Mouse (Mus musculus): ENCODE results near the gene Slco2a1. TPM values are rescaled to one million over a fixed set of nuclear protein-coding genes. Genes with fewer than 3 reads are reported as not detected.

The Slco2a1 gene
- total RNA-seq, 4 experiments from 2014 or later: 0.72 to 0.98 (median 0.85) TPM

DNA sequence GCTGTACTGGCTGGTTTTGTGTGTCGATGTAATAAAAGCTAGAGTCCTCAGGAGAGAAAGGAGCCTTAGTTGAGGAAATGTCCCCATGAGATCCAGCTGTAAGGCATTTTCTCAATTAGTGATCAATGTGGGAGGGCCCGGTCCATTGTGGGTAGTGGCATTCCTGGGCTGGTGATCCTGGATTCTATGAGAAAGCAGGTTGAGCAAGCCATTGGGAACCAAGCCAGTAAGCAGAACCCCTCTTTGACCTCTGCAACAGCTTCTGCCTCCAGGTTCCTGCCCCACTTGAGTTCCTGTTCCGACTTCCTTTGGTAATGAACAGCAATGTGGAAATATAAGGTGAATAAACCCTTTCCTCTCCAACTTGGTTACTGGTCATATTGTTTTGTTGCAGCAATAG is 6.1 kb upstream of the Slco2a1 start:
- no peak for DNase-seq (ENCODE audit: low spot score in 2 of 2)

DNA sequence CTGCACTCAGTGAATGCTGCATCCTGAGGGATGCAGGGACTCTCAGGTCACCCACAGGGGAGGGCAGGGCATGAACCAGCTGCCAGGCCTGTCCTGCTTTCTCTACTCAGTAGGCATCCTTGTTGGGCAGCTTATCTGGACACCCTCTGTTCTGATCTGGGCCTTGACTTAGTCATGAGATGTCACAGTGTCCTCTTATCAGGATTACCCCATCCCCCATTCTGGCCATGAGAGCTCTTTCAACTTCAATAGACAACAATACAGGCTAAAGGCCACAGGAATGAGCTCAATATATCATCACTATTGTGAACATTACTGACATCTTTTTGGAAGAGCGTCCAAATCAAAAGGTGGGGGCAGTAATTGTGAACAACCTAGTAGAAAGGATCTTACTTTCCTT is 3.4 kb upstream of the Slco2a1 start:
- DNase-seq (ENCODE audit: low spot score in 2 of 2): no peak

DNA sequence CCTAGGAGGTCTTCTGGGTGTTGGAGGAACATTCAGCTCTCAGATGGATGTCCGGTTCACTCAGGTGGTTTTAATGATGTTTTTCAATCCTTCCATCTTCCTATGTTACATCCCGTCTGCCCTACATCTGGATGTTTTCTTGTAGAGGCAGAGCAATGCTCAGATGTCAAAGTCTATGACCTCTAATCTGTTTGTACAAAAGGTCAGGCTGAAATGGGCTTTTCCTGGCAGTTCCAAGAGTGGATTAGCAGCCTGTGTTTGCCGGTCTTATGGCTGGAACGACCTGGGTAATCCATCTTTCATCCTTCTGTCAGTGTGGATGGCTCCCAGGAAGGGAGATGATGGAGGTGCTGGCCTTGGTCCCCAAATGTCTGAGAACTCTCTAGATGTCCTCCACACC is 2.6 kb upstream of the Slco2a1 start:
- no peak for DNase-seq (ENCODE audit: low spot score in 2 of 2)

DNA sequence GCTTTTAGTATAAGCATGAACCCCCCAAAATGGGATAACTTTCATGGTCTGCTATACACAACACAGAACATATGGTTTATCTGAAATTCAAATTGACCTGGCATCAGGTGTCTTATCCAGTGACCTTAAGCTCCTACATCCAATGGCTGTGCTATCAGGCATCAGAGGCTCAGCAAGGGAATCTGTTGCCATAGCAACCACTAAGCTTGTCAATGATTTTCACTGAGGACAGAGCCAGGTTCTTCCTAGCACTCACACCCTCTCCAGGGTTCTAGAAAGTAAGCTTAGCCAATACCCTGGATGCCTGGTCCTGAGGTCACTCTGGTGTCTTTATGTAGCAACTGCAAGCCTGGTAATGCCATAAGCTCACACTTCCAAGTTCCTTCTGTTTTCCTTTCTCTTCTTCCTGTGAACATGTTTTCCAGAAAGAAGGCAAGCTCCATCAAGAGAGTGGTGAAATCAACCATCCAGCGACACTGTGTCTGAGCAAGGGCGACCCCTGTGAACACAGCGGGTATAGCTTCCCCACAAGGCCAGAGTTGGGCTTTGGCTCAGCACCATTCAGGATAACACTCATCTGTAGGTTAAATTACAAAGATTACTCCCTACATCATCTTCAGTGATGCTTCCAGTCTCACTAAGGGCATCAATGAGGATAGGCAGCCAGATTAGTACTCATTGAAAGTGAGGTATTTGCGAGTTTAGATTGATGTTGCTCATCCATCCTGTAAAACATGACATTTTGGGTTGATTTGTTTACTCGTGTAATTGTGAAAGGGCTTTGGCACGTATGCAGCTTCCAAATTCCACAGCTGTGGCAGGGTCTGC is 2.0 kb downstream of the Slco2a1 start:
- DNase-seq (ENCODE audit: low spot score in 2 of 2): no peak

DNA sequence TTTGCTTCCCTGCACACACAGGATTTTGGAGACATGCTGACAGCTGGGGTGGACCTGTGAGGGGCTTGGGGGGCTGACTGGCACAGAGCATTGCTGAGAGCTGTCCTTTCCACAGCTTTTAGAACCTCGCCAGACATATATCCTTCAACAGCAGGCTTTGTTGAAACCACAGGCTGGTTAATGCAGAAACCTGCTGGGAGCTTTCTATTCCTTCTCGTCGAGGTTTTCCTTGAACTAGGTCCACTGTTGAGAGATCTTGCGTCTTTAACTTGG is 2.6 kb downstream of the Slco2a1 start:
- no peak for DNase-seq (ENCODE audit: low spot score in 2 of 2)

DNA sequence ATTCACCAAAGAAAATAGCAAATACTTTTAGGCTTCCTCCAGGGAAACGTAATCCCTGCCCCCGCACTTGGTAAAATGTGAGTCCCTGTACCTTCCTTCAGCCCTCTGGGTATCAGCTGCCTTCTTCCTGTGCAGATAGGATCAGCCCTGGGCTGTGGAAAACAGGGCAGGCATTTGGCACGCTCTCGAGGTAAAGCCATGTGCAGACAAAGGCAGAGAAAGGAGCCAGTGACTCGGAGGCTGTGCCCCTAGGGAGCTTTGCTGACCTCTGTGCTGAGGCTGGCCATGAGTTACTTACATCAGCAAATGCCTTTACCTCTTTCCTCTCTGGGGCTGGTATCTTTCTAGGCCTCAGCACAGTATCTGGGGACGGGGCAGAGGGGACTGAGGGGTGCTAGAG is 4.4 kb downstream of the Slco2a1 start:
- DNase-seq (ENCODE audit: low spot score in 2 of 2): no peak

DNA sequence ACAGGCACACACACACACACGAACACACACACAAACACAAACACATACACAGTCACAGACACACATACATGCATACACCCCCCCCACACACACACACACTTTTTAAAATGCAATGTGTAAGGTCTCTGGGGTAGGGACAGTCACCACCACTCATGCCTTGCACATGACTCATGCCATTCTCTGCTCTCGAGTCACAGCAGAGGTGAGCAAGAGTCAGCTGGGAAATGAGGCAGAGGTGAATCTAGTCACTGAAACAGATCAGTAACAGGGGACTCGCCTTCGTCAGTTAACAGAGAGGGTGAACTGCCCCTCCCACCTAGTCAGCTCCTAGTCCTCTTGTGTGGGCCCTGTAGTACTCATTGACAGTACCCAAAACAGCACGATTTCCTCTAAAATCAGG is 5.3 kb downstream of the Slco2a1 start:
- DNase-seq (ENCODE audit: low spot score in 2 of 2): no peak

DNA sequence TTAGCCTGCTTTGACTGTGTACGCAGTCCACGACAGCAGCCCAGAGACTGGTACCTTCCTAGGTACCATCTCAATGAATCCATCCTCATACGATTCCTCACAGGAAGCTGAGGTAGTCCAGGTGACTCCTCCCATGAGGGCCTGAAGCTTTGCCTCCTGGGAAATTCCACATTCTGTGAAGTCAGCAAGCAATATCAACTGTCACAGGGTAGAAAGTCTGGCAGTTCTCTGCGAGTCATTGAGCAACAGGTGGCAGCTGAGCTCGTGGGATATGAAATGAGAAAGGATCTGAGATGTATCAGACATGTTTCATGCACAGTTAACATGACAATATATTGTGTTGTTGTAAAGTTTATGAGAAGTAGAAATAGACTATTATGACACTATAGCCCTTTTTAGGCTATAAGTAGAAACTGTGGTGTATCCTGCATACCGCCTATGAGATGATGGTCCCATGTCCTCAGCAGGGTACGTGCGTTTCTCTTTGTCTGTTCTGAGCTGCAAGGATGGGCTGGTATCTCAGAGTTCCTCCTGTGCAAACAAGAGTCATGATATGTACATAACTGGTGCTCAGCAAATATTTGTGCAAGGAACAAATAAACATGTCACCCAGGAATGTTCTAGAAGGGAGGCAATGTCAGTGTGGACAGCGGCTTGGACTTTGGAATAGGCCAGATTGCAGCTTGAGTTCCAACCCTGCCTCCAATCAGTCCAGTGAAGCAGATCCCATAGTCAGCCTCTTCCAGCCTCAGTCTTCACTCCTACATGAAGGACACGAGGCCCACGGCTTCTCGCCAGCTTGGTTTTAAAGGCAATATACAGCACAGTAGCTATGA is 7.5 kb downstream of the Slco2a1 start:
- DNase-seq (ENCODE audit: low spot score in 2 of 2): no peak

DNA sequence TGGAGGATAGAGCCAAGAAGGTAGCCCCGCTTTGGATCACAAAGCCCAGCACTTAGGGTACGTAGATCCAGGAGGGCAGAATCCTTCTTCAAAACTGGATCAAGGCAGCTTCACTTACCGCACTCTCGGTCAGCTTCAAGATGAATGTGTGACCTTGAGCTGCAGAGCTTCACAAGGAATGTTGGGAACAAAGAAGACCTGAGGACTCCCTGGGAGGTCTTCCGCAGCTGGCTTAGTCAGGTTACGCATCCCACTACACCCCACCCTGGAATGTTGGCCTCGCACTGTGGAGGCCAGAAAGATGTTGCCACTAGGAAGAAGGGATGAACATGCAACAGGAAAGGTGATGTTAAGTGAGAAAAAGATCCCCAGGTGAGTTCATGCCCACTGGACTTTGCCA is 11.9 kb downstream of the Slco2a1 start:
- DNase-seq (ENCODE audit: low spot score in 2 of 2): no peak

DNA sequence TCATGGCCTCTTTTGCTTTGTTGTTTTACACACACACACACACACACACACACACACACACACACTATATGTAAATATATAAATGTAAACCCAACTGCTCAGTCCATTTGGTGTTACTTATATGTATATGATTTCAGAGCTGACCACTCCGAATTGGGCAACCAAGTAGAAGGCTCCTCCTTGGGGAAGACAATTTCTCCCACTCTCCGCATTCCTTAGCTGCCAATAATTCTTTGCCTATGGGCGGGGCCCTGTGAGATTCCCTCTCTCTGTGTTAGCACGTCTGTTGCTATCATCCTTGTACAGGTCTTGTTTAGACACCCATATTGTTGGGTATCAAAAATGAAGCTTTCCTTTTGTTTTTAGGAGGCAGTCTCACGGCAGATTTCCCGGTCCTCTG is 15.8 kb downstream of the Slco2a1 start:
- DNase-seq (ENCODE audit: low spot score in 2 of 2): no peak

DNA sequence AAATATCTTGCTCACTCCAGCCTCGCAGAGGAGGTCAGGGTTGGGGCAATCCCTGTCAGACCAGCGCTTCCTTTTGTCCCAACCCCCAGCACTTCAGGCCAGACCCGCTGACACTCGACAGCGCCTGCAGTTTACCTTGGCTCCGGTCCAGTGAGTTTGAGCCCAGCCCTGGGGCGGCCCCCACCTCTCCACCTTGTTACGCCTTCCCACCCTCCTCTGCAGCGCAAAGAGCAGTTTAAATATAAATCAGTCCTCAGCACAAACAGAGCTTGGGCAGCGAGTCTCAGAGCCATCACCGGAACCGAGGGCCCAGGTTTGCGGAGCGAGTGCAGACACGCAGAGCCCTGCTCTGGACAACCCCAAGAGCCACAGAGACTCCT is 19.2 kb downstream of the Slco2a1 start:
- no peak for DNase-seq (ENCODE audit: low spot score in 2 of 2)

DNA sequence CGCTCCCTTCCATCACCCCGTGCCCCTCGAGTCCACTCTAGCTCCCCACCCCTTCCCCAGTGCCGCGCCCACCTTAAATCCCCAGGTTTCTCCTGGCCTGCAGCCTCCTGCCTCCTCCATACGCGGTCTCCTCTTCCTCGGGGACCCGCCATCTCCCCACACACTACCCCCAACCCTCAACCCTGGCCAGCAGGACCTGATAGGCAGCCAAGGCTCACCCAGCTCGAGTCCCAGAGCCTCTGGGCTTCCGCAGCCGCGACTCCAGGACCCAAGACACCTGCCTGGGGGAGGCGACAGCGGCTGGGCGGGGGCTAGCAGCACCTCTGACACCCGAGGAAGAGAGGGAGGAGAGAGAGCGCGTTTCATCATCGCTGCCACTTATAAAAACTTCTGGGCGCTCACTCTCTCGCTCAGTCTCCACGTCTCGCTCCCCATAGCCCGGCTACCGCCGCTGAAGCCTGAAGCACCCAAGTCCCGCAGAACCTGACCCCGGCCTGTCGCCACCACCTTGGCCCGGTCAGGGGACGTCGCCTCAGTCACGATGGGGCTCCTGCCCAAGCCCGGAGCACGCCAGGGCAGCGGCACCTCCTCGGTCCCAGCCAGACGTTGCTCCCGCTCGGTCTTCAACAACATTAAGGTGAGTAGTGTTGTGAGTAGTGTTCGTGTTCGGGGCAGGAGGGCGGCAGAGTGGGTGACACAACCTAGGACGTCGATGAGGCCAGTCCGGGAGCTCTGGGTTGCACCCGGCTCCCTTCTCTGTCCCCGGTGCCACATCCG is 19.8 kb downstream of the Slco2a1 start:
- no peak for DNase-seq (ENCODE audit: low spot score in 2 of 2)

DNA sequence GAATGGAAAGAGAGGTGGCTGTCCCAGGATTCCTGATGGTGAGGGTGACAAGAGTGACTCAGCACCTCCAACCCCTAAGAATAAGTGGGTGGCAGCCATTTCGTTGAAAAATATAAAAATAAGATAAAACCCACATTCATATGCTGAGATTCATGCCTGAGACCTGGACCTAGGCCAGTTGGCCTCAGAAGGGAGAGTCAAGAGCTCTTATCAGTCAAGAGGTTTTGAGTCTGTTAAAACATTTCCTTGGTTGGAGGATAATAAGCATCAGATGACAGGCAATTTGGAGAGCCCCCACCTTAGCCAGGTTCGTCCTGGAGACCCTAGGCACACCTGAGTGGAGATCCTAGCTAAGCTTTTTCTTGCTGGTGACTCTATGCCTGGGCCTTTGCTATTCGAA is 21.6 kb downstream of the Slco2a1 start:
- DNase-seq (ENCODE audit: low spot score in 2 of 2): no peak

DNA sequence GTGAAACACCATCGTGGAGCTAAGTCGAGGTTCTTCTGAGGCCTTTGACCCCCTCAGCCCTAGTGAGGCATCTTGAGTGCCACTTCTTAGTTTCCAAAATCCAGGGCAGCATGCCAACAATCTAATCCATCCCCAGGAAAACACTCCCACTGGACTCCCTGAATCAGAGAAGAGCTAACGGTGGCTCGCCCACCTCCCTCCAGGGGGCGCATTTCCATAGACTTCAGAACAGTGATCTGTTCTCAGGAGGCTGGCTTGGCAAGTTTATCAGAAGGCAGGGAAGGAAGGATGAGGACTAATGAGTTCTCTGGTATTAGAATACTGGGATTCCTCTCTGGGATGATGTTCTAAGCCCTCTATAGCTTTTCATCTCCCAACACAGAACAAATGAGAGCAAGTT is 24.9 kb downstream of the Slco2a1 start:
- peak; percentile 11 to 18 for DNase-seq (ENCODE audit: low spot score in 2 of 2)

DNA sequence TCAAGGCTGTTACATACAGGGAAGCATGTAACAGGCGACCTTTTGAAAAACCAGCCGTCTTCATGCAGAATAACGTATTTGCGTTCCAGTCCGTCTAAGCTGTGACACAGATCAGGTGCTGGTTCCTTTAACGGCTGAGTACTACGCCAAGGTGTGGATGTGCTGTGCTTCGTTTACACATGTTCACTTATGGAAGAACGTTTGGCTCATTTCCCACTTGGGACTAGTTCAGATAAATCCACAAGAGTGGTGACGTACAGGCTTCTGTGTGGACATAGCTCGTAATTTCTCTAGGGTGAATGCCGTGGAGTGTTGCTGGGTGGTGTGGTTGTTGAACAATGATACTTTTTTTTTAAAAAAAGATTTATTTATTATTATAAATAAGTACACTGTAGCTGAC is 26.2 kb downstream of the Slco2a1 start:
- DNase-seq (ENCODE audit: low spot score in 2 of 2): no peak

DNA sequence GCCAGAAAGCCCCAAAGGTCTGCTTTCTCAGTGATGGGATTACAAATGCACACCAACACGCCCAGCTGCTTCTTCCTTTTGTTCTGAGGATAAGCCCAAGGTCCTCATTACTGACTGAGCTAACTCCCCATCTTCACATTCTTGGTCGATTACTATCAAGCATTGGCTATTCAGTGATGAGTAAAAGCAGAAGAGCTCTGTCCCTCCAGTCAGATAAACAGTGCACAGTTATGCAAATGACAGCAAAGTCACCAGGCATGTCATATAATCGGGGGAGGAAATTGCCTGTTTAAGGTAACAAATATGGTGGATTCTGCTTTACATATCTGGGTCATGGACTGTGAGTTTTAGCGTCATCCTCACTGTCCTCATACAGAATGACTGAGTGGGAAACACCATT is 35.6 kb downstream of the Slco2a1 start:
- DNase-seq (ENCODE audit: low spot score in 2 of 2): no peak

DNA sequence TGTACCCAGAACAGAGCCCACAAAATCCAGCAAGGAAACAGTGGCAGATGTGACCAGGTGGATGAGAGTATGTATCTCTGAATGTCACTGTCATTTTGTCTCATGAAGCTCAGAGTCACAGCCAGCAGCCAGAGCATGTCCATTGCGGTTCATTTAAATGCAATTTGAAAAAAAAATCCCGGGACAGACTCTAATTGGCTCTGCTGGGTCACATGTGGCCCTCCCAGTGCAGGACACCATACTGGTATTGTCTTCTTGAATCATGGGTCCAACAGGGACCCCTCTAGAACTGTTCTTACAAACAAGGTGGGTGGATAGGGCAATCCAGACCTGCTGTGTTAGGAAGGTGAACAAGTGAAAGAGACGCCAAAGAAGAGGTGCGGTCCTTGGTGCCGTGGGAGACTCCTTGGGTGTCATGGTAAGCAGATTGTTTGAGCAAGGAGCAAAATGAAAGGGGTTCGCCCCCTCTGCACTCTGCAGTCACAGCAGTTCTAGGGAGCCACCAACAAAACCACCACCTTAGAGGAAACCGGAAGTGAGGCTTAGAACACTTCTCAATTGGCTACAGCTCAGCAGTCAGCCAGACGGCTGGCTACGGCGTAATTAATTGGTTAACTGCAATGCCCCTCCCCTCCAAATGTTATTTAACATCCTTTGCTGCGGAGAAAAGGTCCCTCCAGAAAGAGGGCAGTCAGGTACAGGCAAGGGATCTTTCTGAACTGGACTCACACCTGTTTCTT is 38.8 kb downstream of the Slco2a1 start:
- DNase-seq (ENCODE audit: low spot score in 2 of 2): no peak

DNA sequence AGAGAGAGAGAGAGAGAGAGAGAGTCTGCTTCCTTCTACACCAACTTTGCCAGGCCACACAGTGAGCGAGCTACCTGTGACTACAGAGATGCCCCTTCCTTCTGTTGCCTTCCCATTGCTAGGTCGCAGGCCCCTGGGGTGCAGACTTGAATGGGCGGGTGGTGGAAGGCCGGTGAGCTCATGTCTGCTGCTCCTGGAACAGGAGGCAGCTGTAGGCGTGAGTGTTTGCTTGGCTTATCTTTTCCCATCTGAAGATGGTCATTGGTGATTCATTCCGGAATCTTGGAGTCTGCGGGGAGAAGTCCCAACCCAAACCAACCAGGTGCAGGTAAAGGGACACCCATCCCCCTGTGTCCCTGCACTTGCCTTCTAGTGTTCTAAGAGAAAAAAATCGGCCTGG is 40.5 kb downstream of the Slco2a1 start:
- DNase-seq (ENCODE audit: low spot score in 2 of 2): no peak

DNA sequence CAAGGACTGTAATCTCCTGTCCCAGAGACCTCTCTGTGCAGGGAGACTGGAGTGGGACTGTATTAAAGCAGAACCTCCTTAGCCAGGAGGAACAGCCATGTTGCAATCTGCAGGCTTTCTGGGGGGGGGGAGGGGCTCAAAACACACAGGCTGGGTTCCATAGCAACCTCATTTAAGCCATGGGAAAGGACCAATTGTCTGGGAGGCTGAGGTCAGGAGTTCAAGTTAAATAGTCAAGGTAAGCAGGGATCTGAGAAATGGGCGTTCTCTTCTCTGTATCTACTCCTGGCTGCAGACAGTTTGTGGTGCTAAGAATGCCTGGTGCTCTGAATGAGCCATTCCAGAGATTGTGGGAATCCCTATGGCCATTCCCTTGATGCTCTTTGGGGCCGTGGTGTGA is 41.5 kb downstream of the Slco2a1 start:
- DNase-seq (ENCODE audit: low spot score in 2 of 2): no peak

DNA sequence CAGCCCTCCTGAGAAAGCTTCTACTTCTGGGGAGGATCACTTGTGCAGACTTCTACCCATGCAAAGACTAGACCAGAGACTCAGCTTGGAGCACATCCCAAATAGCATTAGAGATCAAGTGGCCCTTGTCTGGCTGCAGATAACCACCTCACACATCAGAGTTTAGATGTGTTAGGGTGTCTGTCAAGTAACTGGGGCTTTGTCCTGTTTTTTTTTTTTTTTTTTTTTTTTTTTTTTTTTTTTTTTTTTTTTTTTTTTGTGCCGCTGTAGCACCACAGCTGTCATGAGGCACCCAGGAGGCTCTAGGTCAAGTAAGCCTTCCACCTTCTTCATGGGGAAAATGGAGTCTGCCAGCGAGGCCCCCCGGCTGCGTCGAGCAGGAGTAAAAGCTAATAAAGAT is 42.7 kb downstream of the Slco2a1 start:
- DNase-seq (ENCODE audit: low spot score in 2 of 2): no peak

DNA sequence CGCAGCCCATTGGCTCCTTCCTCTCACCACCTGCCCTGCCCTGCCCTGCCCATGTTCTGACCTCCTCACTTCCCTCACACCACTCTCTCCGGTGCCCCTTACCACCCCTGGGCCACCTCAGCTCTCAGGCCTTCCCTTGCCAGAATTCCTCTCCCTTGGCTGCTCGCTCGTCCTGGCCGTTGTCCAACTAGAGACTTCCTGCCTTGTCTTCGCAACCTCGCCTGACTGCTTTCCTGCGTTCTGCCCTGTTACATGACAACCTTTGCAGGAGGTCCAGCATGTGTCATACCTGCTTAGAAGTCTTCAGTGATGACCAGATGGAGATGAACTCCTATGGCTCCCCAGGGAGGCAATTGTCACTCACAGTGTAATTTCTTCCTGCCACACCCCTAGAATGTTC is 43.7 kb downstream of the Slco2a1 start:
- DNase-seq (ENCODE audit: low spot score in 2 of 2): no peak

DNA sequence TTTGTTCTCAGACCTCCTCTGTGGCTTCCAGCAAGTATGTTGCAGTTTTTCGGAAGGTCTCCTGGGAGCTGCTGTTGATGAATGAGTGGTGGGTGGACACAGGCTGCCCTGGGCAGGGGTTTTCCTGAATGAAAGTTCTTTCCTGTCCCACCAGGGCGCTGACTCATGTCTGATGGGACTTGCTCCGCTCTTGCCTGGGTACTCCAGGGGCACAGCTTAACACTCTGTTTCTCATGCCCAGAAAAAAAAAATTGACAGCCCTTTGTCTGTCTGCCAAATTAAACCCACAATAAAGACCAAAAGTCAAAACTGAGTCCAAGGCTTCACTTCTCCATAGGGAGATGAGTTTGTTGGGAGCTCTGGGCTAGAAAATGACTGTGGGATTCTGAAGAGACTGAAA is 44.9 kb downstream of the Slco2a1 start:
- DNase-seq (ENCODE audit: low spot score in 2 of 2): no peak
